Mouse (Mus musculus) ovary, adult 10 weeks (tissue): ENCODE measurements around the gene Ckmt1. TPM values are rescaled to one million over a fixed set of nuclear protein-coding genes. Genes with fewer than 3 reads are reported as not detected.

Experiments
- polyA plus RNA-seq: library from polyadenylated mRNA; stranded (reverse); fragments of 350-450 nt; fragmentation: Illumina TruSeq; extraction: RNeasy Lipid Tissue Mini Kit (QIAGEN cat#74804); gene quantifications from one replicate; pipeline ENCODE4 v1.2.3, GENCODE M21; 2014

Ckmt1 gene
- 0.60 TPM for polyA plus RNA-seq

DNA sequence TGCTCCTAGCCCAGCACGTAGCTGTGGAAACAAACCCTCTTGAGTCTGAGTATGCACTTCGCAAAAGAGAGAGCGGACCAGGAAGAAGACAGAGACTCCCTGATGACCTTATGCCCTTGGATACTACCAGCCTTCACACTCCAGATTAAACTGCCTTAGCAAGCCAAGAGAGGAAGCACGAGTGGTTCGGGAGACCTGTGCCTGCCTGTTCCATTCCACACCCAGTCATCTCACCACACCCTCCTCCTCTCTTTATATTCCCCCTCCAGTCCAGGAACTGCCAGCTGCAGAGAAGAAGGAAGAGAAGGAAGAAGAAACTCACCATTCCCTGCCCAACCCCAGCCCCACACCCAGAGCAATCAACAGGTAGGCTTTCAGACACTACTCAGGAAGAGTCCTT, at the start of gene Ckmt1:
Gene Ckmt1, plus strand, starts transcription at position 221 of the 400 bp plus-strand sequence.

GRCm38 (mm10) chr2:121354820-121355592, 2.5 kb upstream of the Ckmt1 start, which contains the start of gene Ppip5k1:
Gene Ppip5k1, minus strand, starts transcription at chr2:121355396.

DNA sequence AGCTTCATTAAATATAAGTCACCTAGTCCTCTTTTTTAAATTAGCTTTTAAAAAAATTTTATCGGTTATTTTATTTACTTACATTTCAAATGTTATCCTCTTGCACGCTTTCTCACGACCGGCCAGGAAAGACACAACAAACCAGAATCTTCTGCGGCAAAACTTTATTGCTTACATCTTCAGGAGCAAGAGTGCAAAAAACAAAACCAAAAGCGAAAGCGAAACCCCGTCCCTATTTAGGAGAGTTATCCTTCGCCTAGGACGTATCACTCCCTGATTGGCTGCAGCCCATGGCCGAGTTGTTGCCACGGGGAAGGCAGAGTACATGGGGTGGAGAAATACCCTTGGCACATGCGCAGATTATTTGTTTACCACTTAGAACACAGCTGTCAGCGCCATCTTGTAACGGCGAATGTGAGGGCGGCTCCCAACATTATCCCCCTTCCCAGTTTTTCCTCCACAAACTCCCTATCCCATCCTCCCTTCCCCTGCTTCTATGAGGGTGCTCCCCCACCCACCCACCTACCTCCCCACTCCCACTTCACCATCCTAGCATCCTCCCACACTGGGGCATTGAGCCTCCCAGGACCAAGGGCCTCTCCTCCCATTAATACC, 29.6 kb downstream of the Ckmt1 start, which contains the start of gene Strc:
Gene Strc, minus strand, starts transcription at position 208 of the 615 bp plus-strand sequence.

Other genes starting within 250 kb of the Ckmt1 start
- gene Tgm7, start 247.9 kb upstream of the Ckmt1 start, polyA plus RNA-seq = not detected
- 44.3 TPM for gene Adal, start 217.3 kb upstream of the Ckmt1 start, polyA plus RNA-seq
- 4.2 TPM for gene Lcmt2, start 217.1 kb upstream of the Ckmt1 start, polyA plus RNA-seq
- gene Tubgcp4, start 187.1 kb upstream of the Ckmt1 start, polyA plus RNA-seq = 59.0 TPM
- 28.9 TPM for gene Zscan29, start 186.6 kb upstream of the Ckmt1 start, polyA plus RNA-seq
- 23.7 TPM for gene Trp53bp1, start 86.3 kb upstream of the Ckmt1 start, polyA plus RNA-seq
- 1.8 TPM for gene Map1a, start 68.1 kb upstream of the Ckmt1 start, polyA plus RNA-seq
- 6.1 TPM for gene Ppip5k1, start 2.3 kb upstream of the Ckmt1 start, polyA plus RNA-seq
- gene Strc, start 29.5 kb downstream of the Ckmt1 start, polyA plus RNA-seq = not detected
- 2,346 TPM for gene Pdia3, start 56.1 kb downstream of the Ckmt1 start, polyA plus RNA-seq
- gene Catsper2, start 56.1 kb downstream of the Ckmt1 start, polyA plus RNA-seq = 1.3 TPM
- 0.74 TPM for gene Ell3, start 86.6 kb downstream of the Ckmt1 start, polyA plus RNA-seq
- gene Serf2, start 91.5 kb downstream of the Ckmt1 start, polyA plus RNA-seq = 84.3 TPM
- 36.4 TPM for gene Hypk, start 95.6 kb downstream of the Ckmt1 start, polyA plus RNA-seq
- not detected for gene Serinc4, start 99.1 kb downstream of the Ckmt1 start, polyA plus RNA-seq
- 75.0 TPM for gene Mfap1b, start 116.4 kb downstream of the Ckmt1 start, polyA plus RNA-seq
- 105 TPM for gene Mfap1a, start 149.0 kb downstream of the Ckmt1 start, polyA plus RNA-seq
- 28.8 TPM for gene Wdr76, start 149.0 kb downstream of the Ckmt1 start, polyA plus RNA-seq